Mouse (Mus musculus) thymus, postnatal 36 days (tissue): Measurements from ENCODE around the gene Hist1h4c.
"Not testable (repeated sequence)": the region's sequence is repeated elsewhere in the genome, so short reads cannot be mapped to it uniquely, and the experiment has no call there.

Source experiments
- DNase-seq, 2 experiments: peaks; one replicate each; pipeline ENCODE4 v3.0.0; 2022; ENCODE audit warnings: mixed read lengths in 2 of 2

Hist1h4c gene

GRCm38 (mm10) chr13:23694956-23695355 is 3.3 kb downstream of the Hist1h4c start:
- no peak for DNase-seq

GRCm38 (mm10) chr13:23693856-23694440 is 4.3 kb downstream of the Hist1h4c start:
- no peak for DNase-seq

- no peak for DNase-seq
Measured at GRCm38 (mm10) chr13:23689459-23689858, 8.8 kb downstream of the Hist1h4c start.

- no peak for DNase-seq
Measured at GRCm38 (mm10) chr13:23688956-23689355, 9.3 kb downstream of the Hist1h4c start.

- no peak for DNase-seq
Measured at GRCm38 (mm10) chr13:23687907-23688306, 10.3 kb downstream of the Hist1h4c start.

GRCm38 (mm10) chr13:23687181-23687580 is 11.1 kb downstream of the Hist1h4c start:
- DNase-seq, result no peak

- DNase-seq, result no peak
Measured at GRCm38 (mm10) chr13:23685966-23686365, 12.3 kb downstream of the Hist1h4c start.

DNA sequence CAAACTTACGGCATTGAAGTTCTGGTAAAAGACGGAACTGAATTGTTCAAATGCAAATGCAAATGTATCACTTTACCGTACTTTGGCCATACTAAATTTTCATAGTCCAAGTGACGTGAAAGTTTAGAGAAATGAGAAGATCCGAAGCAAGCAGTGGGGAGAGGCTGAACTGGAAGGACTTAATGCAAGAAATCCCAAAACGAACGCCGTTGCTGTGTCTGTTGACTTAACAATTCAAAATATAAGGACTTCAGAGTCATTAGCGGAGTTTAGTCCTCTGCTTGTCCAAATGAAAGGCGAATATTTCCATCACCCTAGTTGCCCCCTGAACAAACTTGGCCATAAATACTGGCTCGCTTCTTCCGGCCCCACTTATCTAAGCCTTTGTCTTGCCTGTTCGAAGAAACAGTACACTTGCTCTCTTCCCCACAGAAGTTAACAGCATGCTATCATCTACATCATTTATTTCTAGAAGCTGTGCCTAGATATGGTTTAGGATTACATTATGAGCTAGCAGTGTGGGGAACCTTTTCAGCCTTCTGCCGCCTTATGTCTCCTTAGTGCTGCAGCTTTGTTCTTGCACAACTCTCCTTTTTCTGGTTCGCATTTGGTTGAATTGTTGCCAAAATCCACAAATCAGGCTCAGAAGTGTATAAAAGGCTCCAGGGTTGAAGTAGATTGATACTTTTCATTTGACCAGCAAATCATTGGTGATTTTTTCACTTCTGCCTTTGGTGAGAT is 13.0 kb downstream of the Hist1h4c start:
- DNase-seq, result no peak

- DNase-seq, result peak; percentile 30 to 31
Measured at GRCm38 (mm10) chr13:23684295-23684945, 13.8 kb downstream of the Hist1h4c start.

DNA sequence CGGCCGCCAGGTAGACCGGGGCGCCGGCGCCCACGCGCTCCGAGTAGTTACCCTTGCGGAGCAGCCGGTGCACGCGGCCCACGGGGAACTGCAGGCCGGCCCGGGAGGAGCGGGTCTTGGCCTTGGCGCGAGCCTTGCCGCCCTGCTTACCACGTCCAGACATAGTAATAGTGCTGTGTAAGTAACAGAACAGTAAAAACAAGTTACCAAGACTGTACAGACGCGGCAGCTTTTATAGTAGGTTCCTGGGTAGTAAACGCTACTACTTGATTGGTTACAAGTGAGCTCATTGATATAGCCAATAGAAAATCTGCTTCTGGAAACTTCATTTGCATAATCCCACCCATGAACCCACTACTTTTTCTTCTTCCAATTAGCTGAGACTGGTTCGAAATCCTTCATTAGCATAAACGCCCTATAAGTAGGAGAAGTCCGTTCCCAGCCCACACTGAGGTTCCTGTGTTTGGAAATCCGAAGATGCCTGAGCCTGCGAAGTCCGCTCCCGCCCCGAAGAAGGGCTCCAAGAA is 14.4 kb downstream of the Hist1h4c start, which contains the start of the genes Hist1h2ac and Hist1h2bc:
Gene Hist1h2ac (minus strand): TSS at position 194 of the 527 bp plus-strand sequence.
Gene Hist1h2bc (plus strand): TSS at position 445 of the 527 bp plus-strand sequence.
- DNase-seq, result peak; percentile 81 to 82

DNA sequence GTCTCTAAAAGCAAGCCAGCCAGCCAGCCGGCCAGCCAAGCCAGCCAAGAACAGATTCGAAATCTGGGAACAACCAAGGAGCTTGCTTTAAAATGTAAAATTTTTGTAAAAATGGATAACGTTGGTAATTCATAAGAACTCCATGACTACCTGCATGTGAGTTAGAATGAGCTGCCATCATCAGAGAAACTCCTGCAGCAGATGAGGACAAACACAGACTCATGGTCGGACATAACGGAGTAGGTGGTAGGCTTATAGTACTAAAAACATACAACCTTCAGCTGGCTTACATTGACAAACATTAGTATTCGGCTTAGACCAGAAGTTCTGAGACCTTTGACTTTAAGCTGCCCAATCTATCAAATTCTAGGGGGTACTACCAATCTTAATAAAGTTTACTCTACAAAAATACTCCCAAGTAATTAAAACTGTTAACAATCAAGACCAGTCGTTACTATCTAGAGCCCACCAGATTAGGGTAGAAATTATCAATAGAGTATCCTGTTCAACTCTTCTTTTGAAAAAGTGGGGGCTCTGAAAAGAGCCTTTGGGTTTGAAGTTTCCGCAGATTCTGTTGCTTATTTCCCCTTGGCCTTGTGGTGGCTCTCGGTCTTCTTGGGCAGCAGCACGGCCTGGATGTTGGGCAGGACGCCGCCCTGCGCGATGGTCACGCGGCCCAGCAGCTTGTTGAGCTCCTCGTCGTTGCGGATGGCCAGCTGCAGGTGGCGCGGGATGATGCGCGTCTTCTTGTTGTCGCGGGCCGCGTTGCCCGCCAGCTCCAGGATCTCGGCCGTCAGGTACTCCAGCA is 15.1 kb downstream of the Hist1h4c start:
- not testable (repeated sequence) for DNase-seq

DNA sequence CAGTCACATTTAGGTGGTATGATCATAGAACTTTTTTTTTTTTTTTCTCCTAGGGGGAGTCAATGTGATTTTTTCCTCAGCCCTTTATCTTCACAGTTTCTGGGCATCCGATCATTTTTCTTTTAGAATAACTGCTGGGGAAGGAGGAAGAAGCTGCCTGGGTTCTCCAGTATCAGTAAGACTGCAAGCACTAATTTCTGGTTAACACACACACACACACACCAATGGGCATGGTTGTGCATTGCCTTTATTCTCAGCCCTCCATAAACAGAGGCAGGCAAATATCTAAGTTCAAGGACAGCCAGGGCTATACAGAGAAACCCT is 15.7 kb downstream of the Hist1h4c start:
- DNase-seq, result no peak

DNA sequence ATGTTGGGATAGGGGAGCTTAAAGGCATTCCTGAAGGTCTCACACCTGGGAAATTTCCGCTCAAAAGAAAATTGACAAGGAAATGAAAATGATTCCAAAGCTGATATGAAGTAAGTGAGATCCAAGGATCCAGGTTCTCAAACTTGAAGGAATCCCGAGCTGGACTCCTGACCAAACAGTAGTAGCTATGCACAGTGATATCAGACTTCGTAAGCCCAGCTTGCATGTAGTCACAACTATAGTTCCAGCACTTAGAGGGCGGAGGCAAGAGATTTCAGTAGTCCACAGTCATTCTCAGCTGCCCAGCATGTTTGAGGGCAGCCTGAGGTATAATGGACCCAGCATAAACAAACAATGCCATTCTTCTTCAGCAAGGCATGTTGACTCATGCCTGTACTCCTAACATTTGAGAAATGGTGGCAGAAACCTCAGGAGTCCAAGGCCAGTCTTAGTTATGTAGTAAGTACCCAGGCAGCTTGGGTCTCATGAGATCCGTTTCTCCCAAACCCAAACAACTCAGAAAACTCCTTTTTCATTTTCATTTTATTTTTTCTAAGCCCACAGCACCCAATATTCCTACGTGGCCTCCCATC is 16.2 kb downstream of the Hist1h4c start:
- no peak for DNase-seq

DNA sequence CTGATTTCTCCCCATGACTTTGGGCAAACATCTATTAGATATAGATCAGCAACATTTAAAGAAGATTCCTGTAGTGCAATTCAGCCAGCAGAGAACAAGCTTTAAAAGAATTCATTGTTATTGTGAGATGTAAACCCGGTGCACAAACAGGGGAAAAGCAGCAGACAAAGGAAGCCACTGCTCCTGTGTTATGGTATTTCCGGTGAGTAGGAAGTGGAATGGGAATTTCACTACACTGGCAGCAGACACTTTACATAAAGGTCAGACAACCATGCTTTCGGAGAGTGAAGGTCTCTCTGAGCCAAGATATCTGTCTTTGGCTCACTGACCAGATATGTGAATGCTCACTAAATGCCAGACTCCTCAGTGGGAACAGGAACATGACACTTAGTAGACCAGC is 35.7 kb downstream of the Hist1h4c start:
- DNase-seq, result no peak

DNA sequence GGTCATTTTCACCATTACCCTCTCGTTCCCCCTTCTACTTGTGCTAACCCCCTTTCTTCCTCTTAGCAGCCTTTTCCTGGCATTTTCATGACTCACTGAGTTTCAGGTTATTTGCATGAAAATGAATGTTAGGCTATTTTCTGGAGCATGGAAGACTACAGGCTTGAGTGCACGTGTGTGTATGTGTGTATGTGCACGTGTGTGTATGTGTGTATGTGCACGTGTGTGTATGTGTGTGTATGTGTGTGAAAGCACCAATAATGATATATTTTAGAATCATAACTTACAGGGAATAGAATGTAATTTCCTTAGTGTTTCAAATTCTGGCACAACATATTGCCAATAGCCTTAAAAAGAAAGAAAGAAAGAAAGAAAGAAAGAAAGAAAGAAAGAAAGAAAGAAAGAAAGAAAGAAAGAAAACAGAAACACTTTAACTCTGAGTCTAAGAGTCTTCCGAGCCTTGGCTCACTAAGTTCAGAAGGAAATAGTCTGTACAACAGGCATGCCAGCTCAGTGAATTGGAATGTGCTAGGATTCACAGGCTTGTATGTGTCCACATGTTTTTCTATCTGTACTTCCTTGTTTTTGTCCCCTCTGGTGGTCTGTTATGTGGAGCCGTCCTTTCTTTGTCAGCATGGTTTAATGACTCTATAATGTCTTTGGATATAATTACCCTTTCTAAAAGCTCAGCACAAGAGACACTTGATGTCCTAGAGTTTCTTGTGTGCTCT is 38.5 kb downstream of the Hist1h4c start:
- DNase-seq, result no peak
